Mouse (Mus musculus) heart, adult 2 months (tissue): ENCODE data around the gene Fxyd7.

ENCODE experiments used
- EP300 ChIP-seq: fragments of 200-500 bp; IDR thresholded peaks from 2 replicates; pipeline ENCODE4 v1.6.1; 2011; ENCODE audit warnings: low read depth, low read length, control low read depth; ENCODE audit not compliant: insufficient read depth
- POLR2A ChIP-seq: fragments of 200-500 bp; IDR thresholded peaks from 2 replicates; pipeline ENCODE4 v1.6.1; 2011; ENCODE audit warnings: mild to moderate bottlenecking, low read depth, low read length, control low read depth; ENCODE audit not compliant: insufficient read depth

- TF ChIP-seq EP300 (peak; percentile 89), POLR2A (no peak)
These were observed 7.8 kb upstream of the Fxyd7 start, which contains the start of gene Lgi4 for GRCm38 (mm10) chr7:31059108-31059507.
